Mouse (Mus musculus): ENCODE results near the gene Gm5460. TPM values are rescaled to one million over a fixed set of nuclear protein-coding genes. Genes with fewer than 3 reads are reported as not detected.

Gene Gm5460
- polyA plus RNA-seq, 1 experiment from 2014 or later = not detected

DNA sequence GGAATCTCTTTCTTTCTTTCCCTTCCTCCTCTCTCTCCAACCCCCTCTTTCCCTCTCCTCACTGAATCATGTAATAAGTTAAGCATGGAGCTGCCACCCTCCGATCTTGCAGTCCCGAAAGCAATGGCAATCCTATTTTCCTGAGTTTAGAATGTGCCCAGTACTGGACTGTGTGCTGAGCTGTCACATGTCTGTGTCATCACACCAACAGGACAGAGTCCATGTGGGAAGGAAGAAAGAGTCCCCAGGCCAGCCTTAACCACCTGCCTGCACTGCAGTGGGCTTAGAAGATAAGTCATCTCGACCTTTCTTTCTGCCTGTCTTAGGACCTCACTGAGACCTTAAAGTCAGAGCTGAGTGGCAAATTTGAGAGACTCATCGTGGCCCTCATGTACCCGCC lies 74.9 kb downstream of the Gm5460 start:
- Histone ChIP-seq H3K27me3 (ENCODE audit: control insufficient read depth, insufficient read depth, low read length) (no peaks in the 10 kb centered on the region), H3K4me2 (replicated peaks; ENCODE audit: low read depth) (no peak overlapping the region), H3K4me1 (replicated peaks; ENCODE audit: control insufficient read depth, insufficient read depth) (no peaks in the 10 kb centered on the region), H3K9me3 (ENCODE audit: control insufficient read depth, low read length) (no peaks in the 10 kb centered on the region), H3K9ac (ENCODE audit: low read length) (no peak overlapping the region), H3K4me3 (ENCODE audit: low read depth, low read length) (no peak overlapping the region), H3K27ac (replicated peaks) (no peak overlapping the region), H3K36me3 (ENCODE audit: control insufficient read depth, insufficient read depth, low read length) (no peaks in the 10 kb centered on the region)
- TF ChIP-seq EP300 (optimal IDR thresholded peaks at IDR 0.05) (no peak), CTCF (IDR thresholded peaks at IDR 0.05; ENCODE audit: low read depth) (no peak)
- WGBS = 83% methylated on average over 5 of the region's 5 CpGs
- DNase-seq (ENCODE audit: low spot score) = no peak
- ATAC-seq (ENCODE audit: low FRiP score, low TSS enrichment) = no peak

GRCm38 (mm10) chr14:34092856-34093255 lies 76.3 kb downstream of the Gm5460 start:
- DNase-seq (ENCODE audit: low spot score) (no peak), ATAC-seq (ENCODE audit: low FRiP score, low TSS enrichment) (no peak)
- Histone ChIP-seq H3K4me1 (replicated peaks; ENCODE audit: control insufficient read depth, insufficient read depth) (no peaks in the 10 kb centered on the region), H3K9me3 (ENCODE audit: control insufficient read depth, low read length) (no peaks in the 10 kb centered on the region), H3K27me3 (ENCODE audit: control insufficient read depth, insufficient read depth, low read length) (no peaks in the 10 kb centered on the region), H3K36me3 (ENCODE audit: control insufficient read depth, insufficient read depth, low read length) (no peaks in the 10 kb centered on the region), H3K4me2 (replicated peaks; ENCODE audit: low read depth) (no peak overlapping the region), H3K9ac (ENCODE audit: low read length) (no peak overlapping the region), H3K4me3 (ENCODE audit: low read depth, low read length) (no peak overlapping the region), H3K27ac (replicated peaks) (no peak overlapping the region)
- 95% methylated on average over 1 of the region's 1 CpGs for WGBS
- TF ChIP-seq EP300 (optimal IDR thresholded peaks at IDR 0.05) = no peak
- TF ChIP-seq CTCF (IDR thresholded peaks at IDR 0.05; ENCODE audit: low read depth) = no peak

- Histone ChIP-seq H3K9me3 (ENCODE audit: control insufficient read depth, low read length) (no peaks in the 10 kb centered on the region), H3K4me3 (ENCODE audit: low read depth, low read length) (no peak overlapping the region), H3K4me2 (replicated peaks; ENCODE audit: low read depth) (no peak overlapping the region), H3K36me3 (ENCODE audit: control insufficient read depth, insufficient read depth, low read length) (no peaks in the 10 kb centered on the region), H3K27ac (replicated peaks) (no peak overlapping the region), H3K27me3 (ENCODE audit: control insufficient read depth, insufficient read depth, low read length) (no peaks in the 10 kb centered on the region), H3K9ac (ENCODE audit: low read length) (no peak overlapping the region), H3K4me1 (replicated peaks; ENCODE audit: control insufficient read depth, insufficient read depth) (no peaks in the 10 kb centered on the region)
- 78% methylated on average over 5 of the region's 5 CpGs for WGBS
- DNase-seq (ENCODE audit: low spot score) = no peak
- TF ChIP-seq CTCF (IDR thresholded peaks at IDR 0.05; ENCODE audit: low read depth) = no peak
- no peak for TF ChIP-seq EP300 (optimal IDR thresholded peaks at IDR 0.05)
- ATAC-seq (ENCODE audit: low FRiP score, low TSS enrichment) = no peak
These were observed 79.6 kb downstream of the Gm5460 start for GRCm38 (mm10) chr14:34096161-34096560.

Other genes with a start within 250 kb of the Gm5460 start
- gene Gdf10, start 93.2 kb upstream of the Gm5460 start, polyA plus RNA-seq (2015; fragmentation: Nextera tagmentation; extraction: Ambion mirVana) = 2.0 and 2.2 TPM in 2 replicates
- 0.02 and 0.07 TPM in 2 replicates for gene Gdf2, start 75.7 kb upstream of the Gm5460 start, polyA plus RNA-seq (2015; fragmentation: Nextera tagmentation; extraction: Ambion mirVana)
- 0.01 TPM in 1 of 2 replicates, not detected in the other for gene Rbp3, start 62.8 kb upstream of the Gm5460 start, polyA plus RNA-seq (2015; fragmentation: Nextera tagmentation; extraction: Ambion mirVana)
- 0.04 TPM in 1 of 2 replicates, not detected in the other for gene Zfp488, start 38.0 kb upstream of the Gm5460 start, polyA plus RNA-seq (2015; fragmentation: Nextera tagmentation; extraction: Ambion mirVana)
- gene Gm30083, start 1.6 kb upstream of the Gm5460 start, polyA plus RNA-seq (2015; fragmentation: Nextera tagmentation; extraction: Ambion mirVana) = not detected in 2 replicates
- not detected in 2 replicates for gene Antxrl, start 35.9 kb downstream of the Gm5460 start, polyA plus RNA-seq (2015; fragmentation: Nextera tagmentation; extraction: Ambion mirVana)
- 65.7 and 66.2 TPM in 2 replicates for gene Anxa8, start 69.2 kb downstream of the Gm5460 start, polyA plus RNA-seq (2015; fragmentation: Nextera tagmentation; extraction: Ambion mirVana)
- 0.15 and 0.24 TPM in 2 replicates for gene A630023A22Rik, start 86.0 kb downstream of the Gm5460 start, polyA plus RNA-seq (2015; fragmentation: Nextera tagmentation; extraction: Ambion mirVana)
- 0.22 and 0.24 TPM in 2 replicates for gene Npy4r, start 135.7 kb downstream of the Gm5460 start, polyA plus RNA-seq (2015; fragmentation: Nextera tagmentation; extraction: Ambion mirVana)
- 0.12 and 0.46 TPM in 2 replicates for gene Gprin2, start 184.9 kb downstream of the Gm5460 start, polyA plus RNA-seq (2015; fragmentation: Nextera tagmentation; extraction: Ambion mirVana)
- gene Syt15, start 202.8 kb downstream of the Gm5460 start, polyA plus RNA-seq (2015; fragmentation: Nextera tagmentation; extraction: Ambion mirVana) = 1.0 and 1.5 TPM in 2 replicates